Mouse (Mus musculus): ENCODE results near the gene B3gat1.

Gene B3gat1

DNA sequence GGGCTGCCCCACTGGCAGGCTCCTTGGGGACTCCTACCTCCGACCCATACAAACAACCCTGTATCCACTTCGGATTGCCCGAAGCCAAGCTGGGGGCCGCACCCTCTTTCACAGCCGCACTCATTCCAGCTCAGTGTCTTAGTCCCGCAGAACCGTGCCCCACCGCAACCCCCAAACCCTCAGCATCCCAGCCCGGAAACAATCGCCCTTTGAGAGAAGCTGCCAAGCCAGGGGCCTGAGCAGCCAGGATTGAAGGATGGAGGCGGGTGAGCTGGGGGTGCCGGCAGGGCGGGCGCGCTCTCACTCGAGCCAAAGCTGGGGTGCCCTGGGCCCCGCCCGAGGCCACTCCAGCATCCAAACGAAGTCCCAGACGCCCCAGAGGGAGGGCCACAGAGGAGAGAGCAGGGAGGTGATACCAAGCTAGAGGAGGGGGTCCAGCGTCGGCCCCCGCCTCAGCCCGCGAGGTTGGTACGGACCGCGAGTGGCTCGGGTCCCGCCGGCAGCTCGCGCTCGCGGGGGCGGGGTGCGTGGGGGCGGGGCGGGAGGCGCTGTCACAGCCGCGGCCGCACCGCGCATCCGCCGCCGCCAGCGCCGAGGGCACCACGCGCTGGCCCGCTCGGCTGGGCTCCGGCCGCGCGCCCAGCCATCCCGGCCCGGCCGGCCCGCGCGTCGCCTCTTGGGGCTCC lies at the start of gene B3gat1:
Gene B3gat1 (plus strand): TSS at position 523 of the 686 bp plus-strand sequence.
- no peak for DNase-seq (ENCODE audit: low read depth, low spot score)

DNA sequence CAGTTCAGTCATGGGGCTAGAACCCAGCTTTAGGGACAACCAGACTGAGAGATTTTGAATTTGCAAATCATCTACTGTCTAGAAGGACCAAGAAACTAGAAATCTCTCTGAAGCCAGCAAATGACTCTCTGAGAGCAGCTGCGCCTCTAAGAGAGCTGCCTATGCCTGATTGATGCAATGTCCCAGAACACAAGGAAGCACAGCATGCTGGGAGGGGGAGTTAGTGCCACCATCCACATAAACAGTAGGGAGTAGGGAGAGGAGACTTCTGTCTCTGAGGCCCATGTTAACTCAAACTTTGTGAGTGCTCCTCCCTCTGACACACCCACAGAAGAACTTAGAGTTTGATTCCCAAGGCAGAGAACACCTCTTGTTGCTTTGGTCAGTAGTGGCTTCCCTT lies 44.4 kb upstream of the B3gat1 start:
- DNase-seq (ENCODE audit: low read depth, low spot score) = no peak

DNA sequence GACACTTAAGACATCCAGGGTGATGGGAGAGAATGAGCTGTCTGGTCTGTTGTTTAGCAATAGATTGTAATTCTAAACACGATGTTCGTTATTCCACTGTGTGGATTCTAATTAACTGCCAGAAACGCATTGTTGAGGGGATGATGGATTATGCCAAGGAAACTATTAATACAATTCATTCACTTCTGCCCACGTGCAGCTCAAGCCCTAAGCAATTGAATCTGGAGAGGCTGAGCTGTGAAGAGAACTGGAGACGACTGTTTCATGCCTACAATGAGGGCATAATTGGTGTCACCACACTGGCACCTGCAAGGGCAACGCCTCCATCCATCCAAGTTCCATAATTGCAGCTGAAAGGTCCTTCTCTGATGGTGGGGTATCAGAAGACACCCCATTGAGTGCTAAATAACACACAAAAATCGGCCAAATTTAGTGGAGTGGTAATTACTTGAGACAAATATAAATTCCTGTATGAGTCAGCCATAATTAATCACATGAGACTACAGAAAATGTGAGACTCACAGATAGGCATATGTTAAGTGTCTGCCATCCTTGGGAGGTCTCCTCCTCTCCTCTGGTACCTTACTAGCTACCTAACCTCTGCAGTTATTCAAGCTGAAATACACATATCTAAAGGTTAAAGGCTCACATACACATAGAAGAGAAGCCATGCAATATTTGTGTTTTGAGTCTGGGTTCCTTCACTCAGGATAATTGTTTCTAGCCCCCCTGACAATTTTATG lies 43.4 kb upstream of the B3gat1 start:
- no peak for DNase-seq (ENCODE audit: low read depth, low spot score)

DNA sequence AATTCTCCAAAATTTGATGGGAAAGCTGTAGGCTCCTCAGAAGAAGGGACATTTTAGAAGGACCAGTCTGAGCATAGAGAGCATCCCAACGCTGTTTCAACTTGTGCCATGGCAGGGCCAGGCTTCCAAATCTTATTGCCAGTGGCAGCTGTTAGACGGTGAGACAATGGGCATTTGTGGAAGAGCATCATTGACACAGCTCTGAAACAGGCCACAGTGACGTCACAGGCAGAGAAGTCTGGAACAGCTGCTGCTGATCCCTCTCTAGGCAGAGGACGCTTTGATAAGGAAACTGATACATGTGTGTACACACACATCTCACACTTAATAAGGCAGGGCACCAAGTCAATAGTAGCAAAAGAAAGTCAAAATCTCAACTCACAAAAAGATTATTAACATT lies 40.9 kb upstream of the B3gat1 start:
- no peak for DNase-seq (ENCODE audit: low read depth, low spot score)

DNA sequence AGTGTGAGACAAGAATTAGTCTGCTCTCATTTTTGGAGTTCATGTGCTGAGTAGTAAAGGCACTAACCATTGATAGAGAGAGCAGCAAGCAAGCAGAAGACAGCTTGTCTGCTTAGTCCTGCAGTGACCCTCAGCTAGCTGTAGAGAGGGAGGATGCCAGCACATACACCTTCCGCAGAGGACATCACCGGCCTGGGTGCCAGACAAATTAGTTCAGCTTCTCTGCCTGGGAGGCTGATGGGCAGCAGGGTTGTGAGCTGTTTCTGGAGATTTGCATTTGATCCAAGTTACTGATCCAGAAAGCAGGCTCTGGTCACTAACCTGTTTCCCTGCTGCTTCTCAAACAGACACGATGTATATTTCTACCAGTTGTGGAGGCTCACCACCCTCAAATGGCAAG lies 38.9 kb upstream of the B3gat1 start:
- no peak for DNase-seq (ENCODE audit: low read depth, low spot score)

DNA sequence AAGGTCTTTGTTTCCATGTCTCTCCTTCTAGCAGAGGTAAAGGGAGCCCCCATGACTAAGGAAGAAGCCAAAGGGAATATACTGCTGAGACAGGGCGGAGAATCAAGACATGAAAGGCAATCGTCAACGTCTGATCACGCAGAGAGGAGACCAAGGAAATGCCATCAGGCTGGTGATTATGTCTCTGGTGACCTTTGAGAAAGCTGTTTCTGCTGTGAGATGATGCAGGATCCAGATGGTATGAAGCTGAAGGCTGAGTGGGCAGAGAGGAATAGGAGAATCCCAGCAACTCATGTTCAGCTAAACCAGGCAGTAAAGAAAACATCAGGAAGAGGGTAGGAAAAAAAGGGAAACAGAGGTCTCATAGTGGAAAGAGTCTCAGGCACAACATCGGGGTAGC lies 38.4 kb upstream of the B3gat1 start:
- no peak for DNase-seq (ENCODE audit: low read depth, low spot score)

DNA sequence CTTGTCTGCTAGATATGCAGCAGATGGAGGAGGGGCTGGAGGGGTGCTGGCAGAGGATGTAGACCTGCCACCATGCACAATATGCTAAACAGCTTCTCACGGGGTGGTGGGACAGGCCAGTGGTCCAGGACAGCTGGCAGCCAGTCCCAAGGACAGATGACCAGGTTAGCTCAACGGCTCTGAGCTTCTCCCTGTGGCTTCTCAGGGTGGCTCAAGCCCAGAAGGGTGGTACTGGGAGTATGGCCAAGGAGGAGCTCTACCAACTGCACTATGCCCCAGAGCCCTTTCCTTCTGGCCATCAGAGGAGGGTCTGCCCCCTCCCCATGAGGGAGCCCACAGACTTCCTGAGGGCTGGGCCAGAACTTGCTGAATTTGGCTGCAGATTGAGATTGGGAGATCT lies 35.2 kb upstream of the B3gat1 start:
- DNase-seq (ENCODE audit: low read depth, low spot score) = no peak

DNA sequence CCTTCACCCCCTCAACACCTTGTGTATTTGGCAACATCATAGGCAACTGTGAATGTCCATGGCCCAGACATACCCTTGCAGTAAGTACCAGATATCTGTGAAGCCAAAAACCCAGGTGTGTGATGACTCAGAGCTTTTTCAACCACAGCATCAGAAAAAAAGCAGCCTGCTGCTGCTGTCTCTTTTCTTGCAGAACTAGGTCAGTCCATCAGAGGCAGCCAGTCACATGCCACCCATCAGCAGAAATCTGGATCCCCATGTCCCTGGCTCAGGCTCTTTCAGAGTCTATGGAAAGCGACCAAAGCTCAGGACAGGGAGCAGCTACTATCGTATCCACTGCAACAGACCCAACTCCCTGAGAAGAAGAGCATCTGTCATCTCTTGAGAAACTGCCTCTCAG lies 33.2 kb upstream of the B3gat1 start:
- DNase-seq (ENCODE audit: low read depth, low spot score) = peak; percentile 3

DNA sequence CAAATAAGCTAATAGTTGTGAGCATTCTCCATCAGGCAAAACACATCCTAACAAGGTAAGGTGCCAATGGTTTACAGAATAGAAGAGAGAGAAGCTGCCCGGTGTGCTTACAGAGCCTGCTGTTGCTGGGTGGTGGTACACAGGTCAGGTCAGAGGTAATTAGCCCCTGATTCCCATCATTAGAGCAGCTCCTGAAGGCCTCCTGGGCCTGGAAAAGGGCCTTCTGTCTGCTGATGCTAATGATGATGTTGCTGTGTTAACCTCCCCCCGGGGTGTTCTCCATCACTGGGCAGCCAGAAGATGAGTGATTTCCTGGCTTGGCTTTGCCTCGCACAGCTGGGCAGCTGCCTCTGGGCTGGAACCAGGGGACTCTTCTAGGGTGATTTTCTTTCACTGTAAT lies 15.1 kb upstream of the B3gat1 start:
- no peak for DNase-seq (ENCODE audit: low read depth, low spot score)

DNA sequence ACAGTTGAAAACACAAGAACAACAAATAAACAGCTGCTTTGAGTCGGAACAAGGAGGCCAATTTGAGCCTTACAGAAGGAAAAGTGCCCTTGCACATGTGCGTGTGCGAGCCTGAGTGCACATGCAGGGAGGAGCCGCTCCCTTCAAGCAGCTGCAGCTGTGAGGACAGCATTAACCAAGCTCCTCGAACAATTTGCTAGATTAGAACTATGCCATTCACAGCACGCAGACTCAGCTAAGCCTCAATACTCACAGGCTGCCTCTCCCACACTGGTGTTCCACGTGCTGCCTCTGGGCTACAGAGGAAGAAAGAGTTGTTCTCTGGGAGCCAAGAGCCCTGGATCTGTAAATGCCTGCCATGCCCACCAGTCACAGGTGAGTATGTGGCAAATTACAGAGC lies 11.8 kb upstream of the B3gat1 start:
- DNase-seq (ENCODE audit: low read depth, low spot score) = no peak

DNA sequence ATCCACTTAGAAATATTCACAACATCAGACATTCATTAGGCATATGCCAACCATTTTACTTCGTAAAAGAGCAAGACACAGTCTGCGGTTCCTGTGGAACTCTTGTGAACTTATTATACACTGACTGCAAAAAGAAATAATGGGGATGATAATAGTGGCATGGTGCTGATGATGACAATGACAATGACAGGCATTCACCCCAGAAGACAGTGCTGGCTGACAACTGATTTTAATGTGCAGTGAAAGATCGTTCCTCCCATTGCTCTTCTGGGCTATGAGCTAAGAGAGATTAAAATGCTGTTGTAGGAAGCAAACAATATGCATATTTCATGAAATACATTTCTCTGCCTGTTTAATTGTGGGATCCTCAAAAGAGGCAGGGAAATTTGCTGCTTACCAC lies 7.8 kb upstream of the B3gat1 start:
- no peak for DNase-seq (ENCODE audit: low read depth, low spot score)

DNA sequence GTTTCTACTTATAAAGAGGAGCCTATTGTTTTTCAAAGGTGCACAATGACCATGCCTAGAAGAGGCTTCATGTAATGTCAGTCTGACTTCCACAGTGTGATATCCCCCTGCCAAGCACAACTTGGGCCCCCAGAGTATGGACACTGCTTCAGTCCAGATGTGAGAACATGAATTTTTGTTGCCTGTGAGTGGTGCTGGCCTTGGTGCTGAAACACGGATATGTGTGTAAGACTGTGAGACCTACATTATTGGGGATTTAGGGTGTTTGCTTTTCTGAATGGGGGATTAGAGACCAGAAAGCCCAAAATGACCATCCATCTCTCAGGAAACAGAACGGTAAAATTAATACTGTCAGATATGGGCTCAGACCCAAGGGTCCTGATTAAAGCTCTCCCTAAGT lies 6.1 kb upstream of the B3gat1 start:
- no peak for DNase-seq (ENCODE audit: low read depth, low spot score)

DNA sequence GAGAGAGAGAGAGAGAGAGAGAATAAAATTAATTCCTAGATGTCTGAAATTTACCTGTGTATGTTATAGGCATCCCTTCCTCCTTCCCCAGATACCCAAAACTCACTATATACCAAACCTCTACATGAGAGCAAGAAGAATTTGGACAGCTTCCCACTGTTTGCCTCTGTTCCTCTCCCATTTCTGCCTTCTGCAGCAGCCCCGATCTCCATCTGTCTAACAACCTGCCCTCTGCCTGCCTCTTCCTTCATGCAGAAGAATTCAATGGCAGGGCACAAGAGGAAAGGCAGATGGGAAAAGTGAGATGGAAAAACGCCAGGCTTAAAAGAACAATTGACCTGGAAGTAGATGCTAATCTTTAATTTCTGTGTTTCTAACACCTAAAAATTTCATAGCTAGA lies 5.0 kb upstream of the B3gat1 start:
- no peak for DNase-seq (ENCODE audit: low read depth, low spot score)

DNA sequence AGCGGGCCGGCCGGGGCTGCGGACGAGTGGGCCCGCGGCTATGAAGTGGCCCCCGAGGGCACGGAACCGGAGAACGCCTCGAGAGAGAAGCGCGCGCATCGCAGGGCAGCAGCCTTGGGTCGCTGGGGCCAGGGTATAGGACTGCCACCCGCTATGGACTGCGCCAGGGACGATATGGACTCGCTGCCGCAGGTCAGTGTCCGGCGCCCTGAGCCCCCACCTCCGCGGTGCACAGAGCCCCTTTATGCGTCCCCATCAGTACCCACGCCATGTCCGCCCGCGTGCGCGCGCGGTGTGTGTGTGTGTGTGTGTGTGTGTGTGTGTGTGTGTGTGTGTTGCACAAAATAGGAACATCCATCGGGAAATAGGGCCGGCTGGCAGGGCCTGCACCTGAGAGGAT lies 458 bp downstream of the B3gat1 start:
- DNase-seq (ENCODE audit: low read depth, low spot score) = no peak

DNA sequence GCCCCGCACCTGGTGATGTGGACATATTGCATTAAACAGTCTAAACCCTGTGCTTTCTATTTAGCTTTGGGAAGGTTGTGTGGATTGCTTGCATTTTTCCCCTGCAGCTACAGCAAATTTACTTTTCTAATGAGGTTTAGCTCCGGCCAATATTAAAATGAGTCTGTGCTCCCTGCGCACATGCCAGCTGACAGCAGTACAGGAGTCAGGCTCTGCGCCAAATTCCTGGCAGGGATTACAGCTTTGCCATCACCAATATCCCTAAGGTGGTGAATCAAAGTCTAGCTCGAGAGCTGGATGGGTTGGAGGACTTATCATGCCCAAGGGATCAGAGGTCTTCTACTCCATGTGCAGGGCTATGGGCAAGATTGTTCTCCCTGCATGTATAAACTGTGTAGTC lies 3.6 kb downstream of the B3gat1 start:
- DNase-seq (ENCODE audit: low read depth, low spot score) = no peak

DNA sequence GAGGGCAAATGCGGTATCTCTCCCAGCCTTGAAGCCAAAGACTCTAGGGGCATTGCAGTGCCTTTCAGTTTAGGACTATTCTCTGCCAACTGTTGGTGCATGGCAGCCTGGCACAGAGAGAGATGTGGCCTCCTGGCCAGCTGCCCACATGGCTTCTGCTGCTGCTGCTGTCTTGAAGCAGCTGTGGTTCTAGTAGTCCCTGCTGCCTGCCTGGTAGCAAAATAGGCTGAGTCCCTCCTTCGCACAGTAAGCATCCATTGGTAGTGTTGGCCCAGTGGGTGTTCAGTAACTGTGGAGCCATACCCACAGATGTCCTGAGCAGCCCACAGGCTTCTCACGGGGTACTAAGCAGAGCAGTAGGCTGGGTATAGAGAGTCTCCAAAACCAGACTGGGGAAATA lies 9.3 kb downstream of the B3gat1 start:
- DNase-seq (ENCODE audit: low read depth, low spot score) = no peak

DNA sequence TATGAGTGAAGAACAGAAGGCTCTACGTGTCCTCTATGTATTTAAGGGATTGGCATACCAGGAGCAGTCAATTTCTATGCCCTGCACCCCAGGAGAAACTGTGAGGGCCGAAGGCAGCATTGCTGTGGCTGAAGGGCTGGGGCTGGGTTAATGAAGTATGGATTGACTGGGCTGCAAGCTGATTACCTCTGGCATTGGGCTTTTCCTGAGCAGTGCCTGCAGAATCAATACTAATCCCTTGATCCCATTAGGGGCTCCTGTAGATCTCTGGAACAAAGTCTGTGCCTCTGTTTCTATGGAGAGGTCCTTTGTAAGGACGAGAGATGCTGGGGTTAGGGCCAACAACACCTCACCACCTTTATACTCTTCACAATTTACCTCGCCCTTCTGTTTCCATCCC lies 13.6 kb downstream of the B3gat1 start:
- DNase-seq (ENCODE audit: low read depth, low spot score) = no peak

DNA sequence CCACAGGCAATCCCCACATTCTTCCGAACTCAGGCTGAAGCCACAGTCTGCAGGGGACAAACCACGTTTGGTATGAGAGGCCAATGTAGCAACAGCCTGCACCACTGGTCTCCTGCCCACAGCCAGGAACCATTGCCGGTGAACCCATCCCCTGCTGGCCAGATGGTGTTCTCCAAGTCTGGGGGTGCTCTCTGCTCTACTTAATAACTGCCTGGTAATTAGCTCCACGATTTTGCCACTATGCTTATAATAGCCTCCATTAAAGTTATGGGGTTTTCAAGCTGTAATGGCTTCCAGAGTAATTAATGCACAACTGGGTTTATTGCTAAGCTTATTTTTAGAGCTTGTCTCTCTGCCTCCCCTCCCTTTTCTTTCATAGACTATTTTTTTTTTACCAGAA lies 15.4 kb downstream of the B3gat1 start:
- no peak for DNase-seq (ENCODE audit: low read depth, low spot score)

DNA sequence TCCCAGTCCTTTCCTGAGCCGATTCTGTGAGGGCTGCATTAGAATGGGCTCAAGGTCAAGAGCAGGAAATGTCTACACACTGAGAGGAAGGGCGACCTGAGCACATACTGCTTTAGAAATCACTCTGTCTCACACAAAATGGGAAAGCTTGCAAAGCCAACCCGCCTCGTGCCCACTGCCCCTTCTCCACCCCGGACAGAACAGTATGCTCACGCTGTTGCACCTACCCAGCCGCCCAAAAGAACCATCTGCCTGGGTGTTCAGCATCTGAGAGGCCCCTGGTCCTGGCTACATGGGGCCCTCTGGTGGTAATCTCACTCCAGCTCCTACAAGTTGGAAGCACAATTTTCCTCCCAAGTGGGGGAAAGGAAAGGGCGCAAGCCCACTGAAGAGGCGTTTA lies 26.6 kb downstream of the B3gat1 start:
- no peak for DNase-seq (ENCODE audit: low read depth, low spot score)

DNA sequence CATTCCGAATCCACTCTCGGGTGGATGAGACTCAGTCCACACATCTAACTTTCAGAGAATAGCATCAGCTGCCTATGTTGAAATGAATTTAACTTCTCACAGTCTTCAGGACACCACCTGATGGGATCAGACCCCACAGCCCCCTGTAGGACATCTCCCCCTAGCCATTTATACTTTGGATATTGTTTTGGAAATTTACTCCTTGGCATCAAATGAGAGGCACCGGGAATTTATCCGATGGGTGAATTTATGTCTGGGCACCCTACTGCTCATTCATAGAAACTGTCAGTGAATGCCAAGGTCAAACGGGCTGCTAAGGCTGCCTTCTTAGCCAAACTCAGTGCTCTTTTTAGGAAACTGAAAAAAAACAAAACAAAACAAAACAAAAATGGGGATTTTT lies 27.0 kb downstream of the B3gat1 start:
- DNase-seq (ENCODE audit: low read depth, low spot score) = no peak

DNA sequence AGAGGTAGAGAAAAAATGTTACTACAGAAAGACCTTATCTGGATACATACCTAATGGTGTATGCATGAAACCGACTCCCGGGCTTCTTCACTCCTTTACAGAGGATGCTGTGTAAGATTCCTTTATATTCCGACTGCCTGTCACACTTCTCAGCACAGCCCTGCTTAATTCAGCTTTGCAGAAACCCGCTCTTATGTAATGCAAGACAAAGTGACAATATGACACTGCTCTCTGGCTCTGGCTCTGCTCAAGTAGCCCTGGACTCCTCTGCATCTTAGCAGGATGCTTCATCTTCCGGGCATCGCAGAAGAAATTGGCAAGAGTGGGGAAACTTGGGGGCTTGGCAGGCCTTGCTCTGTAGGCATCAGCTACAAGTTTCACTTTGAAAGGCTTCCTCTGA lies 28.9 kb downstream of the B3gat1 start:
- no peak for DNase-seq (ENCODE audit: low read depth, low spot score)

DNA sequence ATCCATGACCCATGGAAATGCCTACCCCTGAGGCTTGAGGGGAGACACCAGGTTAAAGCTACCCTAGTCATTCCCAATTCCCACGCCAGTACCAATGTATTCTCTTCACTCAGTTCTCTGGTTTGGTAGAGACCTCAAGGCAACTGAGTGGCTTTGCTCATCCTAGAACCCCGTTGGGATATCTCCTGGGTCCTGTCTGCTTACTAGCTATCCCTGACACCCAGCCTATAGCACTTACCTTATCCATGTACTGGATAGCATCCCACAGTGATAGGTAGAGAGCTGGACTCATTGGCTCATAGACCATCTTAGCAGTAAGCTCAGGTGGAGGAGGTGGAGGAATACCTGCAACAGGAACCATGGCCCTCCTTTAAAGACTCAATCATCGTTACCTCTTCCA lies 34.7 kb downstream of the B3gat1 start:
- no peak for DNase-seq (ENCODE audit: low read depth, low spot score)

DNA sequence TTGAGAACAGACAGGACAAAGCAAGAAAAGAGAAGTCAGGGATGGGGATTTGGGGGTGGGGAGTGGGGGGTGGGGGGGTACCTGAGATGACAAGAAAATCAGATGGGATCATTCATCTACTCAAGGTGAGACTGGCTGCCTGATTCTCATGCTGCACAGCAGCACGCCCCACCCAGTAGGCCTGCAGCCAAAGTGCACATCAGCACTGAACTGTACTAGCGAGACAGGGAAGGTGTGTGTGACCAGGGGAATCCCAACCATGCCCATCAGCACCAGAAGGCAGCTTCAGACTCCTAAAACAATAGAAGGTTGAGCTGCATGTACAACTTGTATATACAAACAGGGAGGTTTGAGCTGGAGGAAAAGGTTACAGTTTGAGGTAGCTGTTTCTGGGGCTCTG lies 42.2 kb downstream of the B3gat1 start:
- no peak for DNase-seq (ENCODE audit: low read depth, low spot score)

All from skeletal muscle tissue, adult 2 months (tissue).